Mouse (Mus musculus) spleen, adult 18-20 months (tissue): ENCODE measurements around the gene Tpm3.

Source experiments
- DNase-seq, 2 experiments: peaks; one replicate each; pipeline ENCODE4 v3.0.0; 2022; ENCODE audit warnings: mixed read lengths in 2 of 2

Gene Tpm3

DNA sequence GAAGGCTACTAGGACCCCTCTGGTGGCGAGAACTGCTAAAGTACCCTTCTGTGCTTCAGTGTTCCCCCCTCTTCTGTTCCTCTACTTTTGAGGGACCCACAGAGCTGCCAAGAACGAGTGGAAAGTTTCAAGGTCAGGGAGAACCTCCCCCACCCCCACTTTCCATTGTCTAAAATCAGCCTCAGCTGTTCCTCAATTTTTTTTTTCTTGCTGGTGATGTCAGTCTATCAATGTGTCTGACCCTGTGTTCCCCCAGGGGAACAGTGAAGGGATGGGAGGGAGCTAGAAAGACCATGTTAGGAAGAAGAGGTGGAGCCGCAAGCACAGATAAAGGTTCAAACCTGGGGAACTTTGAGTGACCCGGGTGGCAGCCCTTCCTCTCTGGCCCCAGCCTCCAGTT lies at the start of gene Tpm3:
Gene Tpm3, plus strand, starts transcription at position 356 of the 400 bp plus-strand sequence.
- no peak for DNase-seq

DNA sequence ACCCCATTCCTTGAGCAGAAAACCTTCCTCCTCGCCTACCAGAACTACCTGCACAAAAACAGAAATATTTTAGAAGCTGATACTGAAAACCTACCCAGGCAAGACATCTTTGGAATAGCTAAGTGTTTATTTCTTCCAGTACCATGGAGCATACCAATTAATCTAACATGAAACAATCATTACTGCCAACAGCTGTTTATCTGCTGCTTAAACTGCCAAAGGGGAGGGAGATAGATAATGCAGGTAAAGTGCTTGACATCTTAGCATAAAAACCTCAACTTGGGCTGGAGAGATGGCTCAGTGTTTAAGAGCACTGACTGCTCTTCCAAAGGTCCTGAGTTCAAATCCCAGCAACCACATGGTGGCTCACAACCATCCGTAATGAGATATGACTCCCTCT lies 37.8 kb upstream of the Tpm3 start:
- DNase-seq = no peak

DNA sequence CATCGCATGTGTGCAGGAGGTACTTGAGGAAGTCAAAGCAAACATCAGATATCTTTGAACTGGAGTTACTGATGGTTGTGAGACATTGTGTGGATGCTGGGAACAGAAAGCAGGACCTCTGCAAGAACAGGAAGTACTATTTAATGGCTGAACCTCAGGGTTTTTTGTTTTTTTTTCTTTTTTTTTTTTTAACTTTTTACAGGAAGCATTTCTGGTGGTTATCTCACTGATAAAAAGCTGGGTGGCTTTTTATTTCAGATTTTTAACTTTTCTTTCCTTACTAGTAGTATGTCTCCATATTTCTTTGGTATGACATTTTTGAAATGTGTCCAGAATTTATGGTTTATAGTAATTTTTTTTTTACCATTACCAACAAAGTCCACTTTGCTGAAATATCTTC lies 36.2 kb upstream of the Tpm3 start:
- DNase-seq = no peak

DNA sequence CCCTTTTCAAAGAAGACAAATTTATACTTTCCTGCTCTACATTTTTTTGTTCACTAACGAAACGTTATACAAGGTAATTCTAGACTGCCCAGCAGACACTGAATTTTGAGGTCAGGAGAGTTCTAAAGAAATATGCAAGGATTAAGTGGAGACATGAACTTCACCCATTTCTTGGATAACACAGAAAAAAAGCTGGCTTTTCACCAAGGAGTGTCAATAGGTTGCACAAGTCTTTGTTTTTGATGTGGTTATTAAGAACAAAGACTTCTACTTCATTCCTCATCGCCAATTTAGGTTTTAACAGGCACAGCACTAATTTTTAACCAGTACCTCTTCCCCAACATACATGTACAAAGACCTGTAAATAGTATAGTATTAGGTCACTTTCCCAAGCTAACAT lies 22.8 kb upstream of the Tpm3 start:
- no peak for DNase-seq

DNA sequence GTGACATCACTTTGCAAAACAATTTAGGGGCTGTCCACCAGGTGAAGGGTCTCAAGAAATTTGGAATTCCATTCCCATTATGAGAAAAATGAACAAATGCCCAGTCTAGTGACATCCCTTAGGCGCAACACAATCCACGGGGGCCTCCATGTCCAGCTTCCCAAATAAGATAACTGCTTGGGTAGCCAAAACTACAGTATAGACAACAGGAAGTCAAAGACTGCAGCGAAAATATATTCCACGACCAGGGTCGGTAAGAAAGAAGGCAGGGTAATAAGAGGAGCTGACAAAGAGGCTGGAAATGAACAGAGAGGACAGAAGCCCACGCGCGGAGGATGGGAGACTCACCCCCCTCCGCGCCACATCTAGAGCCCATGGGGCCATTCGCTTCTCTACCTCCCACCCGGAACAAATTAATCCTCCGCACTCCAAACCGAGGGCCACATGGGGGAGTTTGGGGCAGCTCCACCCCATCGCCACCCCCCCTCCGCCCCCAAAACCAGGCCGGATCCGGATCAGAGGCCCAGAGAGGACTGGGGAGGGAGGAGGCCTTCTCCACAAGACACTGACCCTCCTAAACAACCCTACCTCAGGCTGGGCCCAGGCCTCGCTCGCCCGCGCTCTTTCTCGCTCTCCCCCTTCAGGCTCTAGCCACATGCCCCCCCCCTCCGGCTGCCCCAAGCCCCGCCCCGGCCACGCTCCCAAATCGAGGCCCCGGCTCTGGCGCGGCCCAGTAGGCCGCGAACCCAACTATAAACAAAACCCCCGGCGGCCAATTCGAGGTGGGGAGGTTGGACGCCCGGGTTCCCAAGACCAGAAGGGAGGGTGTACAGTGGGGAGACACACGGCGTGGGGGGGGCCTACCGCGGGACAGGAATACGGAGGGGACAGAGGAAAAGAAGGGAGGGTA lies 20.8 kb upstream of the Tpm3 start, which contains the start of gene 4933434E20Rik:
Gene 4933434E20Rik, plus strand, starts transcription at position 196 of the 910 bp plus-strand sequence.
- peak in 1 of 2 experiments; percentile 60 for DNase-seq

DNA sequence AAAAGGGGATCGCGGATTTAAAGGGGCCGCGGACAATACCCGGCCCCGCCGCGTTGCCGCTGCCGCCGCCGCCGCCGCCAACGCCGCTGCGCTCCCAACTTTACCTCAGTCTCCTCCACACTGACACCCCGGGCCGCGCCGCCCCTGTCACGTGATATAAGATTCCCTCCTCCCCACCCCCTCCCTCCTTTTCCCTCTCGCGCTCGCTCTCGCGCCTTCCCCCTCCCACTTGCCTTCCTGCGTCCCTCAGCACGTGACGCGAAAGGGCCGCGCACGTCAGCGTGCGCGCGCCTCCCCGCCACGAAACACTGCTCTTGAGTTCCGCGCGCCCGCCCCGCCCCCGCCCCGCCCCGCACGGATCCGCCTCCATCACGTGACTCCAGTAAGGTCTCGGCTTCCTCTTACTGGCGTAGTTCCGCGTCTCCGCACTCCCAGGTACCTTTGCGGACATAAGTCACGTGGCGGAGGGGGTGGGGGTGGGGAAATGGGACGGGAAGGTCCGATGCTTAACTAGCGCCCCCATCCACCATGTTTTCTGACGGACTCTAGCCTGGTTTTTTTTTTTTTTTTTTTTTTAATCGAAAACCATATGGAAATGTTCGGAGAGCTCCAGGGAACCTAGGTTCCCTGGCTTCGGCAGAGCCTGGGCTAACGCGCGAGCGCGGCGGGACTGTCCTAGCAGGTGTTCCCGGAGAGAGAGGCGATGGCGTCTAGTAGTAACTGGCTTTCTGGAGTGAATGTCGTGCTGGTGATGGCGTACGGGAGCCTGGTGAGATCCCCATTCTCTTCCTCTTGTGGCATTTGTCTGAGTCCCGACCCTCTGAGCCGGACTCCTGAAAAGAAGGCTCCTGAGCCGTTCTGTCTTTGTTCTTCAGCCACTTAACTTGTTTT lies 19.9 kb upstream of the Tpm3 start, which contains the start of gene Ubap2l:
Gene Ubap2l, minus strand, starts transcription at position 278 of the 891 bp plus-strand sequence.
- peak; percentile 90 to 93 for DNase-seq

DNA sequence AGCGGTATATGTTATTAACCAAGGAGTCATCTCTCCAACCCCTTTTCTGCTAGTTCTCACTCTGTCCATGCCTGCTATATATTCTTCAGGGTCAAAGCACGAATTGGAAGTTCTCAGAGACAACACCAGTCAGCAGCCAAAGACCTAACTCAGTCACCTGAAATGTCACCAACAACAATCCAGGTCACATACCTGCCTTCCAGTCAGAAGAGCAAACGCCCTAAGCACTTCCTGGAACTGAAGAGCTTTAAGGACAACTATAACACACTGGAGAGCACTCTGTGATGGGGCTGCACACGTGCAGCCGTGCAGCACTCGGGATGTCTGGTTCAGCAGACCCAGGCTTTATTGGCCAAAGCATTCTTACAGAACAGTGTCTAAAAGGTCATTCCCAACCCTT lies 10.9 kb upstream of the Tpm3 start:
- DNase-seq = no peak

DNA sequence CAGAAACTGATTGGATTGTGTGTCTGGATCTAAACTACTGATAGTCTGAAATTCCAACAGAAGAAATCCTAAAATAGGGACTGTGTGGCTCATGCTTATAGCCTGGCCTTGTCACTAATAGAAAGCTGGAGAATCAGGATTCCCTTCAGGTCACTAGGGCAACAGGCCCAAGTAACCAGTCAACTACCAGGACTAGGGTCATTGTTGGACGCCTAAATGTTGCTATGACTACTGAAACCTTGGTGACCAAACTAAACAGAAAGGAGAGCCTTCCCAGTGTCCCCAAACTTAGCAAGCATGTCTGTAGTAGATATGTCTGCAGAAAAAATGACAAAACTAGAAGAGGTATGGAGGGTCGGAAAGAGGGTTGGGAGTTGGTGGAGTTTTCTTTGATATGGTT lies 9.9 kb upstream of the Tpm3 start:
- DNase-seq = no peak

DNA sequence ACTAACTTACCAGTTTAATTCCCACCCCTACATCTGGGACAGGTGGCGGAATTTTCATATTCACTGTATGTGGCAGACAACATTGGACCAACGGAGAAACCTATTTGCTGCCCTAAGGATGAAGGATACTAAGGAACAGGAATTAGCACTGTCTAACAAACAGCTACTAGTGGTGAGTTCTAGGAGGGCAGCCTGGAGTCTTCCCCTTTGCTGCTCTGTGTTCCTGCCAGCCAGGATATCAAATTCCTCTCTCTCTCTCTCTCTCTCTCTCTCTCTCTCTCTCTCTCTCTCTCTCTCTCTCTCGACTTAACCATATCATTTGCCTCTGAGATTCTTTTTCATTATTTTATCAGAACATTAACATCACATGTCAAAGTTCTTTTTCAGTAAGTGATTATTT lies 8.1 kb upstream of the Tpm3 start:
- no peak for DNase-seq

DNA sequence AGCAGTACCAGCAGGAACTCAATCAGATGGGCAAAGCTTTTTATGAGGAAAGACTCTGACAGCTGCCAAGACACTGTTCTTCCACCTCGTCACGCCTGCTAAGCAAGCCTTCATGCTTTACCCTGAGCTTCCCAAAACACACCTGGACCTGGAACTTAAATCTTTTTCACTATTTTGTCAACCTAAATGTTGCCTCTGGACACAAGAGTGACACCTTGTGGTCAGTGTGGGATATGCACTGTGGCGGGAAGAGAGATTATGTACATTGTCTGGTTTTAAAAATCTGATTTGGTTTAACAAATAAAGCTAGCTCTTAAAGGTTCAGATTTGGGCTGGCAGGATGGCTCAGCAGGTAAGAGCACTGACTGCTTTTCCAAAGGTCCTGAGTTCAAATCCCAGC lies 6.9 kb upstream of the Tpm3 start:
- DNase-seq = peak in 1 of 2 experiments; percentile 49

DNA sequence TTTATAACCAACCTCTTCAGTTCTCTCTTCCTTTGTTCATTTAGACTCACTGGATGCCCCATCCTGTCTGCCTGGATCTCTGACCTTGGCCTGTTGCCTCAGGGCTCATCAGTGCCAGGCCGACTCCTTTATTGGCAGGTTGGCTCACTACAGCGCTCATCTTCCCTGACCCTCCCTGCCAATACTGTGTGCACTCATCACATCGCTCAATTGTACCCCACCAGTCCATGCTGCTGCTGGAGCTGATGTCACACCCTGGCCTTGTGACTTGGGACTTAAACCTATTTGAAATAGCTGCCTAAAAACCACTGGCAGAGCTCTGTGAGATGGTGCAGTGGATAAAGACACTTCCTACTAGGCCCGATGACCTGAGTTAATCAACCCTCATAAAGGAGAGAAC lies 4.6 kb upstream of the Tpm3 start:
- DNase-seq = no peak

DNA sequence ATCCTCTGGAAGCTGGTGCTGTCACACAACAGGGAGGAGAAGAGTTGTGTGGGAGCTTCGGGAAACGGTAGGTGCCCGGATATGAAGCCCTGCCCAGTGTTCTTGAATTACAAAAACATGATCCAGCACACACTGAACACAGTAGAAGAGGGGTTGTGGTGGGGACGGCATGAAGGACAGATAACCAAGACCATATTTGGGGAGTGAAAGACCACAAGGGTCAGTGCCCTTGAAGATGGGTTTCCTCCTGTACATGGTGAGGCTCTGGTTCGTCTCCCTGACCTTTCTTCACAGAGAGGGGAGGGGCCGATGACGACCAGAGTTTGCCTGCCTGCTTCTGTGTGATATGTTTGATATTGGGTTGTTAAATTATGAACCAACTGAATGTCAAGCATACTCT lies 2.8 kb upstream of the Tpm3 start:
- no peak for DNase-seq

DNA sequence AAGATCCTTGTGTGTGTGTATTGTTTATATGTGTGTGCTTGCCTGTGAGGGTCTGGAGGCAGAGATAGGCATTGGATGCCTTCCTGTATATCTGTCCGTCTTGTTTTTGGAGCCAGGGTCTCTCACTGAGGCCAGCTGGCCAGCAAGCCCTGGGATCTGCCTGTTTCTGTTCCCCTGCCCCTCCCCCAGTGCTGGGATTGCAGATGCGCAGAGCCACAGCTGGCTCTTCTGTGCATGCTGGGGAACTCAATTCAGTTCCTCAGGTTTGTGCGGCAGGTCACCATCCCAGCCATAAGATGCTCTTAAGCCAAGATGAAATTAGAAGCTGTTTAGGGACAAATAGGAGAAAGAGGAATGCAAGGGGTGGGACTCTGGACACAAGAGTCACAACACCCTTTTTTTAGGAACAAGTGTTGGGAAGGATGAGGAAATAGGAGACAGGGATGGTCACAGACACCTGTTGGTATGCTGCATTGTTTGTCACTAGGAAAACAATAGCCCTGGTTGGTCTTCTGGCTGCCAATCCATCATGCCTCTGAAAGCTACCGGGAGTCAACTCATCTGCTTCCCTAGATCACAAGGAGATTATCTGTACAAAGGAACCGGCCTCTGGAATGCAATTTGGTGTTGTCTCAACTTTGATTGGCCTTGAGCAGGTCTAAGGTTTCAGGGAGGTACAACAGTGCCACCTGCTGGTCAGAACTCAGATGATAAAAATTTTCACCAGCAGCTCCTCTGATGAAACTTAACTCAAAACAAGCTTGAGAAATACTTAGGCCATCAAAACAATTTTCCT lies 4.7 kb downstream of the Tpm3 start:
- DNase-seq = peak; percentile 42 to 75

DNA sequence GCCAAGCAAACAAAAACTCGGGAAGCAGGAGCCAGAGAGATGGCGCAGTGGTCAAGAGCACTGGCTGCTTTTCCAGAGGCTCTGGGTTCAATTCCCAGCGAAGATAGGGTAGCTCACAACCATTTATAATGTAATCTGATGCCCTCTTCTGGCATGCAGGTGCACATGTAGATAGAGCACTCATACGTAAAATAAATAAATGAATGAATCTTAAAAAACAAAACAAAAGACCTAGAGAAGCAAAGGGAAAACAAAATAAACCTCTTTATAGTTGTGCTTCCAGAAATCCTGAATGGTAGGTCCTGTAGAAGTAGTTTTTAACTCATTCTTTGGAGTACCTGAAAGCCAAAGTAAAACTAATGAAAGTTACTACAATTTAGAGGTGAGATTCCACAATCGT lies 5.8 kb downstream of the Tpm3 start:
- no peak for DNase-seq

DNA sequence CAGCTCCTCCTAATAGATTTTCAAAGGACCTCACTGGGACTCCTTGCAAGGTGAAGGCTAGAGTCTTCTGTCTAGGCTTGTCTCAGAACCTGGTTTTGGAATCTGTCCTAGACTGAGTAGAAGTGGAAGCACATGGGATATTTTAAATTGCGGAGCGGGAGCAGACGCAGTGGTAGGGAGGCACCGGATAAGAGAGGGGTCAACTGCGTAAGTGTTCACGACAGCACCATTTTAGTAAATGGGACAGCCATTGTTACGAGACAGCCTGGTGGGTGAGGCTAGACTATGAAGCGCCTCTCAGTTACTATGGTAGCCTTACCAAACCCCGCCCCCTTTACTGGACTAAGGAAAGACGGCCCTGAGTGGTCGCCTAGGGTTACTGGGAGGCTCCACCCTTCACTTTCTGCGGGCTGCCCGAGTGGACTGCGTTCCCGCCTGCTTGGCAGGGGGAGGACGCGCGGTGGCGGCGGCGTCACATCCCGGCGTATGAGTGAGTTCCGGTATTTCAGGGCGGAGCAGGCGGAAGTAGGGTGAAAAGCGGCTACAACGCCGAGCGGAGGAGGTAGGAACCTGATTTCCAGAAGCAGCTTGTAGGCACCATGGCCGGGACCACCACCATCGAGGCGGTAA lies 6.8 kb downstream of the Tpm3 start:
- peak; percentile 82 to 90 for DNase-seq

DNA sequence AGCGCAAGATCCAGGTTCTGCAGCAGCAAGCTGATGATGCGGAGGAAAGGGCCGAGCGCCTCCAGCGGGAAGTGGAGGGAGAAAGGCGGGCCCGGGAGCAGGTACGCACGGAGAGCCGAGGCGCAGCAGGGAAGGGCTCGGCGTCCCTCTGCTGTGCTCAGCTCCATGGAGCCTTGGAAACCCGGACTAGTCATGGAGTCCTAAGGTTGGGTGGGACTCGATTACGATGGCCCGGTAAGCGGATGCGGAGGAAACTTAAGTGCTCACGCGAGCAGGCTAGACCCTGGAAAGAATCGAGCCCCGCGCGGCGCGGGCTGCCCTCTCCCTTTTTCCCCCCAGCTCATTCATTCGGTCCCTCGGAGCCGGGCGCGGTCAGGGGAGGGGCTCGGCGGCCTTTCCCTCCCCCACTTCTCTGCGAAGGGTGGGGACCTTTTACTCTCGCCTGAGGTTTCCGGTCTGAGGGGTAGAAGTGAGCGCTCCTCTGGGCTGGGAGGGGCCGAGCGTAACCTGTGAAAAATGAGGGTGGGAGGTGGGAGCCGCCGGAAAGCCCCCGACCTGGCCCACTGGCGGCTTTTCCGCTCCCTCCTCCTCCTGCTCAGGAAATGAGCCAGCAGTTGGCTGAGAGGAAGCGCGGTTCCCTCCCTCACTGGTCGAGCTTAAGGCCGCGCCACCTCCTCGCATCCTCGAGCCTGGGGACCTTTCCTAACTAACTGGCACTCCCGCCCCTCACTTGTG lies 7.5 kb downstream of the Tpm3 start:
- DNase-seq = peak; percentile 81 to 86

DNA sequence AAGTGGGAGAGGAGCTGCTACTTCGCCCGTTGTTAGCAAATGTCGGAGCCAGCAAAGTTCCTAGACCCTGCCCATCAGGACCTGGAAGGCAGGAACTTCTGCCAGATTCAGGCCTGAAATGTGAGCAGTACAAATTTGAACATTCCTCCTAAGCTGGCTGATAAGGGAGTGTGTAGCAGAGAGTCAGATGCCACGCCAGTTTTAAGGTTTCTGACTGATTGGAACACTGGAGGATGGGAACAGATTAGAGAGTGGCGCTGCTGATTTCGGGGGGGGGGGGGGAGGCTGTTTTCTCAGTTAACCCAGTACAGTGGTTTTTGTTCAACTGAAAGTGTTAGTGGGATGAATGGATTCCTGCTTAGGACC lies 8.0 kb downstream of the Tpm3 start:
- DNase-seq = no peak

DNA sequence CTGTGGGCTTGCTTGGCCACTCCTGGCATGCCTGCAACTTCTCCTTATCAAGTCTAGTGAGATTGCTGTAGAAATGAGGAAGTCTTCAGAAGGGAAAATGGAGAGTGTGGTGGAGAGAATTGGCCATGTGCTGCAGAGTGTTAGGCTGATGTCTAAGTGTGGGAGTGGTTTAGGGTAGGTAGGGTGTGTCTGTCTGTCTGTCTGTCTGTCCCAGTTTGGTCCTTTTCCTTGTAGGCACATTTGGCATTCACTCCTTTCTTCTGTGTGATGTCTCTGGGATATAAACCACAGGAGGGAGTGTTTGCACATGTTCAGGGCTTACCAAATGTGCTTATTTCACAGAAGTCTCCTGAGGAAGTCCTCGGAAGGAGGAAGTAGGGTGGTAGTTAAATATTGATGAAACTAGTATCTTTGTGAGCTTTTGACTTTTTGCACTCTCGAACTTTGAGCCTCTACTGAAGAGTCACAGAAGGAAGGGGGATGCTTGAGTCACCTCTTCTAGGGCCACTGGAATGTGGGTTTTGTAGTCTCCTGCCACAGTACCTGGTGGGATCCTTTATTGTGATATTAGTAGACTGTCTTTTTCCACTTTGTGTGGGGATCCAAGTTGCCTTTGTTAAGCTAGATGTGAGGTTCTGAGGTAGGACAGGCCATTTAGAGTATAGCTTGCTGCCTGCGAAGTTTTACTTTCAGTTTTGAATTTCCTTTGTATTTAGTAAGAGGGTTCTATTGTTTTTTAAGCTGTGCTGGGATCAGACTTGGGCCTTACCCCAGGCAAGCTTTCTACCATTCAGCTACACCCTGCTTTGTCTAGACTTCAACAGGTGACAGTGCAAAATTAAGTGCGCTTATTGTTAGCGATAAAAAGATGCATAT lies 9.2 kb downstream of the Tpm3 start:
- DNase-seq = no peak

DNA sequence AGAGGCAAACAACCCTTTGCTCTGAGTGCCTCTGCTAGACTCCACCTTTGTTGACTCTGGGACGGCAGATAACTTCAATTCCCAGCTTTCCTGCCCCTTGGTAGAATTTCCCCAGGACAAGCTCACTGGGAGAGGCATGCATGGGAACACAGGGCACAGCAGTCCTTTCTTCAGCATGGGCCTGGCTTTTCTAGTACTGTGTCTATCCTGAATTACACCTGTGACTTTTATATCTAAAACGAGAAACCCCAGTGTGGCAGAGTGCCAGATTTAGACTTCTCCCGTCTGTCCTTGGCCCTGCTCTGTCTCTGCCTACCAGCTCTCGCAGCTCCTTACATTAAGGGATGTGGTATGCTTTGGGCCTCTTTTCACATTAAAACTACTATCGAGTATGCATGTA lies 10.6 kb downstream of the Tpm3 start:
- no peak for DNase-seq

DNA sequence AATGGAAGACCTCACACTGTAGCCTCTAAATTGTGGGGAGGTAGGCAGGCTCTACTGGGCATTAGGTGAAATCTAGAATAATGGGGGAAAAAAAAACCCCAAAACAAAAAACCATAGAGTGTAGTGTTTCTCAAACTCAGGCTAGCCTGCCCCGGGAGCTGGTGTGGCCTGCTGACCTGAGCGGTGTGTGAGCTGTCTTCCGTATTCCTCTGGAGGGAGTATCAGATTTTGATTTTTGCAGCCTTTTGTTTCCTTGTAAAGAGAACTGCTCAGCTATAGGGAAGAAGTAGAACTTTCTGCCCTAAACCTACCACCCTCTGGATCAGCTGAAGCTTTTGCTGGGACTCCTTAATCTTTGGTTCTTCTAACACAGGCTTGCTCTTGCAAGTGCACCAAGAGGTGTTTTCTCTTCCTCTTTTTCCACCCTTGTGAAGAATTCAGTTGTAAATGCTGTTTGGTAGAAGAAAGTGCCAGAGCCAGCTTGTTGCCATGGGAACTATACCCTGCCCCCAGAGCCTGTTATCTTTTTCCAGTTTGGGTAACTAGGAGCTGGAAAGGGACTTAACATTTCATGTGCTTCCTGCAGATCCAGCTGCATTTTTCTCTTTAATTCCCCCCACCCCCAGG lies 11.4 kb downstream of the Tpm3 start:
- no peak for DNase-seq
